Mouse (Mus musculus) kidney, adult 2 months (tissue): ENCODE results near the gene Pclaf.

ENCODE experiments used
- CTCF ChIP-seq: fragments of 200-500 bp; conservative IDR thresholded peaks from 2 replicates; pipeline ENCODE4 v1.5.1; 2011; ENCODE audit warnings: low read depth, mild to moderate bottlenecking, control low read depth, low read length, moderate library complexity, mixed read lengths; ENCODE audit not compliant: insufficient read depth, insufficient read length
- POLR2A ChIP-seq: fragments of 200-500 bp; IDR thresholded peaks from one replicate; pipeline ENCODE4 v1.6.1; 2011; ENCODE audit warnings: low read depth, low read length, control low read depth

- TF ChIP-seq CTCF (no peak), POLR2A (no peak)
Measured at GRCm38 (mm10) chr9:65891126-65891525, 1.1 kb downstream of the Pclaf start.
